Mouse (Mus musculus): ENCODE results near the gene Arhgef40. TPM values are rescaled to one million over a fixed set of nuclear protein-coding genes. Genes with fewer than 3 reads are reported as not detected.
"Not testable (repeated sequence)": the region's sequence is repeated elsewhere in the genome, so short reads cannot be mapped to it uniquely, and the experiment has no call there.

Gene Arhgef40
- total RNA-seq, 2 experiments from 2014 or later, result 27.9 to 32.2 TPM

- peak; percentile 87 for TF ChIP-seq CTCF (conservative IDR thresholded peaks at IDR 0.05)
- DNase-seq (ENCODE audit: low spot score in 2 of 2), result peak; percentile 72 to 83
- peak overlapping the region; percentile 37 for H3K4me3 ChIP-seq
- H3K27ac ChIP-seq, result peak overlapping the region; percentile 68
Measured at GRCm38 (mm10) chr14:52022709-52023459, 38.4 kb downstream of the Arhgef40 start.

- H3K4me3 ChIP-seq, result no peak overlapping the region
- no peak for DNase-seq (ENCODE audit: low spot score in 2 of 2)
- no peak overlapping the region for H3K27ac ChIP-seq
- no peak for TF ChIP-seq CTCF (conservative IDR thresholded peaks at IDR 0.05)
Measured at GRCm38 (mm10) chr14:52024133-52024532, 39.6 kb downstream of the Arhgef40 start.

- no peak overlapping the region for H3K4me3 ChIP-seq
- no peak for DNase-seq (ENCODE audit: low spot score in 2 of 2)
- TF ChIP-seq CTCF (conservative IDR thresholded peaks at IDR 0.05), result no peak
- H3K27ac ChIP-seq, result no peak overlapping the region
Measured at GRCm38 (mm10) chr14:52026342-52026741, 41.8 kb downstream of the Arhgef40 start.

- TF ChIP-seq CTCF (conservative IDR thresholded peaks at IDR 0.05), result no peak
- Histone ChIP-seq H3K27ac (no peak overlapping the region), H3K4me3 (no peak overlapping the region)
- DNase-seq (ENCODE audit: low spot score in 2 of 2), result no peak
Measured at GRCm38 (mm10) chr14:52035926-52036325, 51.4 kb downstream of the Arhgef40 start.

GRCm38 (mm10) chr14:52039332-52039731, 54.8 kb downstream of the Arhgef40 start:
- no peak for TF ChIP-seq CTCF (conservative IDR thresholded peaks at IDR 0.05)
- Histone ChIP-seq H3K4me3 (no peak overlapping the region), H3K27ac (no peak overlapping the region)
- DNase-seq (ENCODE audit: low spot score in 2 of 2), result no peak

- DNase-seq (ENCODE audit: low spot score in 2 of 2); H3K27ac ChIP-seq; H3K4me3 ChIP-seq: not testable (repeated sequence)
Measured at GRCm38 (mm10) chr14:52042359-52042758, 57.8 kb downstream of the Arhgef40 start, which contains the start of gene Olfr221. TSS of gene Olfr221 (minus strand) at chr14:52042459.

GRCm38 (mm10) chr14:52043446-52043845, 58.9 kb downstream of the Arhgef40 start:
- DNase-seq (ENCODE audit: low spot score in 2 of 2), result no peak
- no peak for TF ChIP-seq CTCF (conservative IDR thresholded peaks at IDR 0.05)
- Histone ChIP-seq H3K27ac (no peak overlapping the region), H3K4me3 (no peak overlapping the region)

- no peak overlapping the region for H3K4me3 ChIP-seq
- peak; percentile 73 for TF ChIP-seq CTCF (conservative IDR thresholded peaks at IDR 0.05)
- no peak for DNase-seq (ENCODE audit: low spot score in 2 of 2)
- no peak overlapping the region for H3K27ac ChIP-seq
Measured at GRCm38 (mm10) chr14:52044901-52045678, 60.6 kb downstream of the Arhgef40 start.

GRCm38 (mm10) chr14:52045966-52046565, 61.5 kb downstream of the Arhgef40 start:
- Histone ChIP-seq H3K27ac (no peak overlapping the region), H3K4me3 (no peak overlapping the region)
- TF ChIP-seq CTCF (conservative IDR thresholded peaks at IDR 0.05), result no peak
- DNase-seq (ENCODE audit: low spot score in 2 of 2), result no peak

GRCm38 (mm10) chr14:52052720-52053119, 68.2 kb downstream of the Arhgef40 start:
- H3K27ac ChIP-seq; H3K4me3 ChIP-seq; DNase-seq (ENCODE audit: low spot score in 2 of 2): not testable (repeated sequence)

Other genes starting within 250 kb of the Arhgef40 start
- not detected for gene Ang4, start 211.1 kb upstream of the Arhgef40 start, total RNA-seq (2021)
- not detected for gene AY358078, start 184.7 kb upstream of the Arhgef40 start, total RNA-seq (2021)
- not detected for gene Ear6, start 131.0 kb upstream of the Arhgef40 start, total RNA-seq (2021)
- gene Mettl17, start 99.9 kb upstream of the Arhgef40 start, total RNA-seq (2021), result 10 to 100 TPM; 31.6 to 40.5 TPM
- gene Slc39a2, start 91.8 kb upstream of the Arhgef40 start, total RNA-seq (2021), result 10 to 100 TPM in 1 of 2 experiments, 1 to 10 TPM in 1; 8.2 to 10.1 TPM
- 100 to 1,000 TPM; 894 to 934 TPM for gene Ndrg2, start 70.6 kb upstream of the Arhgef40 start, total RNA-seq (2021)
- not detected for gene Tppp2, start 66.3 kb upstream of the Arhgef40 start, total RNA-seq (2021)
- not detected for gene Rnase13, start 61.9 kb upstream of the Arhgef40 start, total RNA-seq (2021)
- gene Tmem253, start 30.9 kb downstream of the Arhgef40 start, total RNA-seq (2021), result 1 to 10 TPM in 1 of 2 experiments, under 1 TPM in 1; 0.34 to 1.4 TPM
- 10 to 100 TPM; 46.5 to 46.8 TPM for gene Zfp219, start 36.0 kb downstream of the Arhgef40 start, total RNA-seq (2021)
- gene Olfr221, start 57.7 kb downstream of the Arhgef40 start, total RNA-seq (2021), result not detected
- gene Hnrnpc, start 119.3 kb downstream of the Arhgef40 start, total RNA-seq (2021), result 100 to 1,000 TPM; 245 to 262 TPM
- gene Rpgrip1, start 126.0 kb downstream of the Arhgef40 start, total RNA-seq (2021), result 1 to 10 TPM; 1.7 to 2.2 TPM
- 10 to 100 TPM; 53.4 to 53.9 TPM for gene Supt16, start 212.7 kb downstream of the Arhgef40 start, total RNA-seq (2021)

Measured in layer of hippocampus, adult 2 months (tissue).